Mouse (Mus musculus): ENCODE data around the gene Reep3.

The Reep3 gene

DNA sequence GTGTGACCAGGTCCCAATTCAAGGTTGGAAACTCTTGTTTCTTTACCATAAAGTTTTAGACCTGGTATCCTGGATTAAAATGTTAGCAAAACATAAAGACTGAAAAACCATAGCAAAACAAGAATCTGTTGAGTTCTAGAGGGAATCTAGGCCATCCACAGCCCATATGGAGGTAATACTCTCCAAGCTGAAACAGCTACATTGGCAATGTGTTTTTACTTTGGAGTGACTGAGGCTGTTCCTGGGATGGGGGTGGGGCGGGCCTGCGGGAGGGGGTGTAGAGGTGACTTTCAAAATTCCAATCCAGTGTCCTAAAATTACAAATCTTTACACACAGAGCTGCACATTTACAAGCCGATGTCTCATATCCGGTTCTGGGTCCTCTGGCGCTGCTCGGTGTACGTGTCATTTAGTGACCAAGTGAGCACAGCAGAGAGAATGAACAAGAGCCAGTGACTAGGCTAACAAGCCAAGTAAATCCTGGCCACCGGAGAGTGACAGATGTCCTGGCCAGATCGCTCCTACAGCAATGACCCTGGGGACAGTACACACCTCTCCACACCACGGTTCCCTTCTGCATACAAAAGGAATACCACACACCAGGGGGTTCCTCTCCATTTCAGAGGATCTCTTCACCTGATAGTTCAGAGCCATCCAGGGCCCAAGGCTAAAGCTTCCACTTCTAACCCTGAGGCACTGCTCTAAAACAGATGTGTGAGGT is 13.1 kb downstream of the Reep3 start:
- no peak for DNase-seq (ENCODE audit: low spot score)

DNA sequence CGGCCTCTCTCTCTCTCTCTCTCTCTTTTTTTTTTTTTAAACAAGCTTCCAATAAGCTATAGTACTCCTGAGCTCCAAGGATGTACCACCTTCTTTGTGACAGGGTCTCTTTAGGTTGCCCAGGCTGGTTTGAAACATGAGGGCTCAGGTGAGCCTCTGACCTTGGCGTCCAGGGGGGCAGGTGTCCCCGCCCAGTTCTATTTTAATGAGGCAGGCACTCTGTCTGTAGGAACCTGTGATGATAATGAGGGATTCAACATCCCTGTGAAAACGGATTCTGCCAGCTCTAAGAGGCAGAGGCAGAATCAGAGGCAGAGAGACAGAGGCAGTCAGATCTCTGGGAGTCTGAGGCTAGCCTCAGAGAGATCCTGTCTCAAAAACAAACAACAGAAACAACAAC is 14.2 kb downstream of the Reep3 start:
- DNase-seq (ENCODE audit: low spot score) = no peak

DNA sequence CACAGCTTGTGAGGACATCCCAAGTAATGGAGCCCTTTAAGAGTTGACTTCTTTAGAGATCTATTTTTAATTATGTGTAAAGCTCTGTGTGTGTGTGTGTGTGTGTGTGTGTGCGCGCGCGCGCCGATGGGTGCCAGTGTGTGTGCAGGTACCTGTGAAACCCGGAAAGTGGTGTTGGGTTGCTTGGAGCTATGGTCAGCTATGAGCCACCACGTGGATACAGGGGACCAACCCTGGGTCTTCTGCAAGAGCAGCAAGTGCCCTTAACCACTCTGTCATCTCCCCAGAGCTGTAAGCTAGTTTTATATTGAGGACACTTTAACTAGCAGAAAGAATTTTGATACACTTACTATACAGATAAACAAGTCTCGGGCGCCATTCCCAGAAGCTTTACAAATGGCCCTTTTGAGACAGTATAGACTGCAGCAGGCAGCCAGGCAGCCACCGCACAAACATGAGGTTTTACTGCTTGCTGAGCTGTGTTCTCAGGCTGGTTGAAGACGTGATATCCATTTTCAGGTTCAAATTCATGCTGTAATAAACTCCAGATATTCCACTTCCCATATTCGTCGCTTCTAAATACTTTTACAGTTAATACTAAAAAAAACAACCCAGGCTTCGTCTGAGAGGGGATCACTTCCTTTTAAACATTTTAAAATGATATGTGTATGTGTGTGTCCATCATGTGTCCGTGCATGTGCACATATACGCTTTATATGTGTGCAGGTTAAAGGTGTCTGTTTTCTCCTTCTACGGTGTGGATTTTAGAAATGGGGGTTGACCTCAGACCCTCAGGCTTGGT is 15.3 kb downstream of the Reep3 start:
- no peak for DNase-seq (ENCODE audit: low spot score)

DNA sequence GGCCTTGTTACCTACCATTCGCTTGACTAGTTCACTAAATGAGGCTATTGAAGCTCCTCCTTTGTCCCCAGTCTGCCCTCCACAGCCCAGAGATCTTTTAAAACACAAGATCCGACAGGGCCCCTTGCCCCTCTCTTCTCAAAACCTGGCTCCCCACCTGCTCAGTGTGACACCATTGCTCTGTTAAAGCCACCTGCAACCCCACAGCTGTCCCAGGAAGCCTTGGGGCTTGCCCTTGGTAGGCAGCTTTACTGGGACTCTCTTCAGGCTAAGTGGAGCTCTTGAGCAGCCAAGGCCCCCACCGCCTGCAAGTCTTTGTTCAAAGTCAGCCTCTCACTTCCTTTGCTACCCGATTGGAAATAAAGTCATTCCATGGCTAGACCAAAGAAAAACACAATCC is 17.7 kb downstream of the Reep3 start:
- no peak for DNase-seq (ENCODE audit: low spot score)

DNA sequence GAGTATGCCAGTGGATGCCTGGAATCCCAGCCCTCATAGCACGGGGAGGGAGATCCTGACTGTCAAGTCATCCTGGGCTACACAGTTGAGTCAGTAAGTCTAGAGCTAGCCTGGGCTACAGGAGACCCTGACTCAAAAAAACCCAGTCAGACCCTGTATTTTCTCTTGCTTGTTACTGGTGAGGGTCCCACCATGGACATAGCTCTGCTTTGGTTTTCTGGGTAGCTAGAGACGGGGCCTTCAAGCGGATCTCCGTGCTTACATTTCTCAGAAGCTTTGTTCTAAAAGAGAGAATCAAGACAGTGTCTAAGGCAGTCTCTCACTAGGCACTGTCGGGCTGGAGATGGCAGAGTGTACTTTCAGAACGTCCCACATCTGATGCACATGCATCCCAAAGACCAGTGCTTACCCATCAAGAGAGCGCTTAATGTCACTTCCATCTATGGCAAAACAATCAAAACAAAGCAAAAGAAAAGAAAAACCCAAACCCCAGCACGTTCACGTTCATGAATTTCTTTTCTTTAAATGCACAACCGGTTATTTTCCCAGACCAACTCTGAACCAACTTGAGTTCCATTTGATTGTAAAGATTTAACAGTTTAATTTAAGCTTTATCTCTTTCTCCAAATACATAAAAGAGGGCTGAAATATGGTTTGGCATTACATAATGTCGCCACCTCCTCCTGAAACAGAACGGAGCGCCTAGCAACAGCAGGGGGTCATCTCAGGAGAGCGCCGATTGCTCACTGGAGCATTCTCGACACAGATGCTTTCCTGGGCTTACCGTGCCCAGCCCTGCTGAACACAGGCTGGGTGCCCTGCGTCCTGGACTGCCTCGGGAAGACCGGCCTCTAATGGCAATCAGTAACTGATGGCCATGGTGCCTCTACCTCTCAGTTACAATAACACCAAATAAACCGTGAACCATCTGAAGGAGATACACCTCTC is 20.5 kb downstream of the Reep3 start:
- no peak for DNase-seq (ENCODE audit: low spot score)

DNA sequence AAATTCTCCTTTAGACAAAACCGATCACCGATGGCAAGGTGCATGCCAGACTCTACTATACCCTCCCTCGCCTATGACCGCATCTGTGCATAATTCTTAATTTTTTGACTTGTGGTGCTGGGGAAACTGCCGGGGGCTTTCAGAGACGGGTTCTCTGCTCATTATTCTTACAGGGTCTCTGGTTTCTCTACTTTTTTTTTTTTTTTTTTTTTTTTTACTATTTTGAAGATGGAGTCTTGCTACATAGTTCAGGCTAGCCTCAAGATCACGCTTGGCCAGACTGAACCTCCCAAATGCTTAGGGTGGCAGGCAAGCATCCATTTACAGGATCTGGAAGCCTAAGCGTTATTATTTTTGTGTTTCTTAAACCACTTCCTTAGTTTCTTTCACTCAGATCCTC is 23.2 kb downstream of the Reep3 start:
- no peak for DNase-seq (ENCODE audit: low spot score)

DNA sequence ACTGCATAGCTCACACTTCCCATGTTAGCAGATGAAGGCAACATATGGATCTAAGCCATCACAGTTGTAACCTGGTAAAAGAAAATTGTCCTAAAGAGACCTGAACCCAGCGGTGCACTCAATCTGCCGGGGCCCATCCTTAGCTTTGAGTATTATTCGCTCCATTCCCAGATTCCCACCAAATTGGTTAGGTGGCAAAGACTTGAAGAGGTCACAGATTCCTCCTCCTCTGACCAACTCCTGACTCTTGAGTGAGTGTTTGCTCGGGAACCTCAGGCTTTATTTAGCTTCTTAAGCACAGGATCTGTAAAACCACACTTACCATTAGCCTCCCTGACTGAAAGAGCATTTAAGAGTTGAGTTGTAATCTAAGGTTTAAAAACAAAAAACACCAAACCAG is 24.1 kb downstream of the Reep3 start:
- no peak for DNase-seq (ENCODE audit: low spot score)

DNA sequence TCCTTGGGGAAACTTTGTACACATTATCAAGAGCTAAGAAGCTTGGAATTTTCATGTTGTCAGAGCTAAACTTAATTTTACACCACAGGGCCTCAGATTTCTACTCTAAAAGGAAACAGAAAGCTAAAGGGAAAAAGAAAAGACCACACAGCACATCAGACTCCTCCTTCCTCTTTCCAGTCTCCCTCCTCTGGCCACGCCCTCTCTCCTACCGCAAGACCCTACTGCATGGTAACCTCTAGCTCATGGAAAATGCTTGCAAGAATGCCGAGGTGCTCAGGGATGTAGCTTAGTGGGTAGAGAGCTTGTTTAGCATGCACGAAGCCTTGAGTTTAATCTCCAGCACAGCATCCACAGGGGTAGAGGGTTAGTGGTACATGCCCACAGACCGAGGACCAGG is 24.9 kb downstream of the Reep3 start:
- DNase-seq (ENCODE audit: low spot score) = no peak

DNA sequence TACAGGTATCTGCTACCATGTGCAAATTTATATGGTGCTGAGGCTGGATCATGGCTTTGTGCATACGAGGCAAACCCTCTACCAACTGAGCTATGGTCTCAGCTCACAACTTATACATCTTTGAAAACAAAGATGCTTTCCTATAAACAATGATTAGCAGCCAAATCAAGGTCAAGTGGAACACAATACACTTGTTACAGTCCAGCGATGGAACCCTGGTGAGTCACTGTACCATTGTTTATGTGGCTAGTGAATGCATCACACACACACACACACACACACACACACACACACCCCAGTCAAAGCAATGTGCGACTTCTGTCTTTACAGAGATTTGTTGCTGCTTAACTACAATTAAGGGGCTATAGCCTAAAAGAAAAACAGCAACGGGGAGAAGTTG is 25.4 kb downstream of the Reep3 start:
- no peak for DNase-seq (ENCODE audit: low spot score)

DNA sequence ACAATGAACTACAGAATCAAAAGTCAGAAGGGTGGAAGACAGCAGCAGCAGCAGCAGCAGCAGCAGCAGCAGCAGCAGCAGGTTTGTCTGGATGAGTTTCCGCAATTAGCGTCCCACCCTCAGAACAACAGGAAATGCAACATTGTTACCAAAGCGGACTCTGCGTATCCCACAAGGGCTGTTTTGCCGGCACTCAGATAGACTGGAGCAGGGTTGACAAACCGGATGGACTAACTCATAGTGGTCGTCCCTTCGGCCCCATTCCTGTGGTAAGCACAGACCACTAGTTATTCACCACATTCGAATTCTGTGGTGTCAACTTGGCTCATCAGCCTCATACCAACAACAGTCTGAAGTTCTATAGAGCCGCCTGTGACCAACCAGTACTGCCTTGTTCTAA is 27.7 kb downstream of the Reep3 start:
- no peak for DNase-seq (ENCODE audit: low spot score)

DNA sequence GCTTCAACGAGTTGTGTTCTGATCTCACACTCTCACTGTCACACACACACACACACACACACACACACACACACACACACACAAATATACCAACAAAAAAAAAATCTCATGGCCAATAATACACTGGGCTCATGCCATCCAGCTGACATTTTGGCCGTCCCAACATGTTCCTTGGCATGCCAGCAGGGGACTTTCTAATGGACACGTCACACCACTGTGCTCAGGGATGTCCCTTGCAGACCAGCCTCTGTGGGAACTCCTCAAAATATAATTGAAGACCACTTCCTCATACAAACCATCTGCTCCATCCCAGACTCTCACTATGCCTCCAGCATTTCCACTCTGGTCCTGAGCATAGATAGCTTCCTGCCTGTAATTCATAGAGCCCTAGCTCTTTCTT is 30.3 kb downstream of the Reep3 start:
- no peak for DNase-seq (ENCODE audit: low spot score)

DNA sequence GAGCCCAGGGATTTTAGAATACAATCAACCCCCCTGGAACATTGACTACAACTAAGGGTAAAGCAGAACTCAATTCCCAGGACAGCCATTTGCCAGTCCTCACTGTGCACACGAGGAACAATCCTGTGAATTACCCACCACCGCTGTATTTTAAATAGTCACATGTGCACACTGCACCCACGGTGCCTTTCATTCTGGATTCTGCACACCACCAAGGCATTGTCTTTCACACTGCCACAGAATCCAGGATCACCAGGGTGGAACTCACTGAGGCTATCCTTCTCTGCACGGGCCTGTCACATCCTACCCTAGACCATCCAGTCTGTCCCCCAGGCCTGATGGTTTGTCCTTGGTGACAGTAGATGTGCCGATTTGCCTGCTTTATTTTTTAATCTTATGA is 30.8 kb downstream of the Reep3 start:
- DNase-seq (ENCODE audit: low spot score) = no peak

DNA sequence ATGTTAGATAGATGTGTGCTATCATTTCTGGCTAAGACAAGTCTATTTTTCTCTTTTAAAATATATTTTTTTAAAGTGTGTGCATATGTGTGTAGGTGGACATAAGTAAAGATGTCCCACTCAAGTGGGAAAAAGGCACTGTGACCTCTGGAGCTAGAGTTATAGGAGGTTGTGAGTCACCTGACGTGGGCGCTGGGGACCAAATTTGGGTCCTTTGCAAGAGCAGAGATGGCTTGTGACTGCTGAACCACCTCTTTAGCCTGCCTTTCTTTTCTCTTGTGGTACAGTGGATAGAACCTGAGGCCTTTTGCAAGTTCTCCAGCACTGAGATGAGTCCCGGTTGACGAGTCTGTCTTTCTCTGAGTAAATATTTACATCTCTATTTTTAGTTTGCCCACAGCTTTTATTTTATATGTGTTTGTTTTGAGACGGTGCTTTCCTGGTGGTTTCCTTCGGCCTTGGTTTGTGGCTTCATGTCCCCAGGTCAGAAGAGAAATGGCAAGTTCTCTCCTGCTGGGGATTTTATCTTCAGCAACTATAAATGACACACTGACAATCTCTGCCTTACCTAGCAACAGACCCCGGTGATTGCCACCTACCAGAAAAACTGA is 31.4 kb downstream of the Reep3 start:
- no peak for DNase-seq (ENCODE audit: low spot score)

DNA sequence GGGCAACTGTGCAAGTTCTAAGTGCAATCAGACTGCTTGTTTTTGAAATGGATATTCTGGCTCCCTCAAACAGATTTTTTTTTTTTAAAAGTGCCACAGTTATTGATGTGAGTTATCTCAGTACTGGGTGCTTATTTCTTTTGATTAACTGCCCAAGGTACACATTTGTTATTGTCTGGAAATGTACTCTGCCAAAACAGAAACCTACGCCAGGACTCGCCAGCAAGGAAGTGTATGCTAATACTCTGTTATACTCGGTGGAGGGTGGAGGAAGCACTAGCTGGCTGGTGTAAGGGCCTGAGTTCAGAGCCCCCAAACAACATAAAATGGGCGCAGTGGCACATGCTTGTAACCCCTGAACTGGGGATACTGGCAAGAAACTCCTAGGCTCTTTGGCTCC is 34.9 kb downstream of the Reep3 start:
- DNase-seq (ENCODE audit: low spot score) = no peak

DNA sequence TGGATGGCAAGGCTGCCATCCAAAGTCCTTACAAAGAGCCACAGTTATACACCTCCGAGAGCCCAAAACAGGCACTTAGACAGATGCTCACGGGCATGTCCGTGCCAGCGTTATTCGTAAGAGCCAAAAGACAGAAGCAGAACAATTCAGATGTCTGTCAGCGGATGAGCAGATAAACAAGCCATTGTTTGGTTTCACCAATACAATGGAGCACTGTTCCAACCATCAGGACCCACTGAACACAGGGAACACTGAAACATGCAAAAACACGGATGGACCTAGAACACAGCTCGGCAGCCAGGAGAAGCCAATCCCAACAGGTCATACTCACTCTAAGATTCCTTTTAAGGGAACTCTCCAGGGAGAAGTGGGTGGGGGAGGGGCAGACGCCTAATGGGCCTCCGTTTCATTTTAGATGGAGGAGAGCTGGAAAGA is 35.4 kb downstream of the Reep3 start:
- no peak for DNase-seq (ENCODE audit: low spot score)

DNA sequence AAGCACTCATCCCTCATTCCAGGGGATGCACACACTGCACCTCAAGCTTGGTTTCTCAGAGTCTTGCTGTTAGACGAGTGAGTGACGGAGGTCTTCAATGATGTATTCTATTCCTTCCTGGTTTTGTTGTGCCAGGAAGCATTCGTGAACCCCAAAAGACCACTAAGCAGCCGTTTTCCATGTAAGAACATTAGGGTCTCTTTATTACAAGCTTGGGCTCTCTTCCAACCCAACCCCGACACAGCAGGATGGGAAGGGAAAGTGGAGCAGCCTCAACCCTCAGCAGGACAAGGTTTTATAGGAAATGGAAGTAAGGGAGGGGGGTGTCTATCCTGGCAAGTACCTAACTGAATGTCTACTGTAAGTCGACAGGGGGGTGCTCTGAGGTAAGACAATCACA is 38.0 kb downstream of the Reep3 start:
- DNase-seq (ENCODE audit: low spot score) = no peak

DNA sequence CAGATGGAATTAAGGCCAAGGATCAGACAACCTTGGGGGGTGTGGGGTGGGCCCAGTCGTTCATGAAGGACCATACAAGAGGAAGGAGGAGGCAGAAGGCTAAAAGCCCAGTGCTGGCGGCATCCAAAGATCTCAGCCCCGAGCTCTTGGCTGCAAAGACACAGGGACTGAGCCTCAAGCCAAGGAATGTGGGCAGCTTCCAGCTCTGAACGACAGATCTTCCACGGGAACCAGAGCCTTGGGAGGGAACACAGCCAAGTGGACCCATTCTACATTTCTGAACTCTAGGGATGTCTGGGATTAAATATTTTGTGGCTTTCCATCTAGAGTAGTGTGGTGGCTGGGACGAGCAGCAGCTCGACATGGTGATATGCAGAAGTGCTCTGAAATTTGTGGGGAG is 38.4 kb downstream of the Reep3 start:
- DNase-seq (ENCODE audit: low spot score) = no peak

DNA sequence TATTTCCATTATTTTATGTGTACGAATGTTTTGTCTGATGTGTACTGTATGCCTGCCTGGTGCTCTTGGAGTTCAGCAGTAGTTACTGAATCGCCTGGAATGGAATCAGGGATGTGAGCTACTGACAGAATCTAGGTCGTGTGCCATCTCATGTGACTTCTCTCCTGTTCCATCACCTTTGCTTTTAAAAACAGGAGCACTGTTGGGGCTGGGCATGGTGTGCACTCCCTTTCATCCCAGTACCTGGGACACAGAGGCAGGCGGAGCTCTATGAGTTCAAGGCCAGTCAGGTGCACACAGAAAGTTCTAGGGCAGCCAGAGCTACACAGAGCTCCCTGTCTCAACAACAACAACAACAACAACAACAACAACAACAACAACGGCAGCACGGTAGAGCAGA is 39.0 kb downstream of the Reep3 start:
- DNase-seq (ENCODE audit: low spot score) = no peak

DNA sequence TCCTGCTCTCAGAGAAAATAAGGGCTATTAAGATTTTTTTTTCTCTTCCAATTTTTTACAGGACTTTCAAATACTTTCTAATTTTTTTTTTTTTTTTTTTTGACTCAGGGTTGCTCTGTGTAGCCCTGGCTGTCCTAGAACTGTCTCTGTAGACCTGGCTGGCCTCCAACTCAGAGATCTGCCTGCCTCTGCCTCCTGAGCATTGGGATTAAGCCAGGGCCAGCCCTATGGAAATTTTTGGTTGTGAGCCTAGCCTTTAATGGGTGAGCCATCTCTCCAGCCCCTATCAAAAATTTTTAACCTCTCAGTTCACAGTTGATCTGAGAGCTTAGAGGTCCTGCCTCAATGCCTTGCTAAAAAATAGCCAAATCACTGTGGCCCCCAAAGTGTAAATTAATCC is 39.5 kb downstream of the Reep3 start:
- DNase-seq (ENCODE audit: low spot score) = no peak

DNA sequence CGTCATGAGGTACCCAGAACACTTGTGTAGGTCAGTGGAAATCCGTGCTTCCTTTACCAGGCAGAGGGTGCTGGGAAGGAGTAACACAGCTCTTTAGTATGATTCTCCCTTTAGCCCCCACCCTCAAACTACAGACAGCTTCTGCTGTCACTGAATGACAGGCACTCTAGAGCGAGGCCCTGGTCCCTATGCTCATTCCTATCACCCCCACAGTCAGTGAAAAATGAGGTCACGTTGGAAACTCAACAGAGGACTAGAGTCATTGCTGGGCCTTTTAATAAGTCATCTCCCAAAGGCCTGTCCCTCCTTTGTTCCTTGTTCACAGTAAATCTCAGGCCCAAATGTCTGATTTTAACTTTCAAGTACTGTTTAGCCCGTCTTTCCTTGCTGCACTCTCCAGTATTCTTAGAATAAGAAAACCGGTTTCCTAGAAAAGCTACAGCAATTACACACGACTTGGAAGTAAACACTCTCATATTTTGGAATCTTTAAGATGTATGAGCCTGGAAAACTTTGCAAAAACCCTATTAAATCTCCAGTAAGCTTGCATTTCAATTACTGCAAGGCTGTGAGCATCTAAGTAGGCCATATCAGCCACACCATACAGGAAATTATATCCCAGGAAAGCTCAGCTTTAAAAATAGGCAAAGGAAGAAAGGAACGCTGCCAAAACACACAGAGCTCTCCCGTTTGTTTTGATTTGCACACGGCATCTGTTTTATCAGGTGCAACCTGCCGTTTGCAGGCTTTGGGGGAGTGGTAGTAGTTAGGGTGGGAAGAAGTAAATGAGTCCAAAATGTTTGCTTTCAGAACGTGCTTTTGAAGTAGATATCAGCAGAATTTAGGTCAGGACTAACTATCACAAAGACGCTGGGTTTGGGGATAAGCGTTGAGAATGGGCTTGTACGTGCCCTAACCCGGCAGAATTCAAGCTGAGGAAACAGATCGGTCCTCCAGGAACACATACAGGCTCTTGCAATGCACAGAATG is 40.6 kb downstream of the Reep3 start:
- DNase-seq (ENCODE audit: low spot score) = no peak

DNA sequence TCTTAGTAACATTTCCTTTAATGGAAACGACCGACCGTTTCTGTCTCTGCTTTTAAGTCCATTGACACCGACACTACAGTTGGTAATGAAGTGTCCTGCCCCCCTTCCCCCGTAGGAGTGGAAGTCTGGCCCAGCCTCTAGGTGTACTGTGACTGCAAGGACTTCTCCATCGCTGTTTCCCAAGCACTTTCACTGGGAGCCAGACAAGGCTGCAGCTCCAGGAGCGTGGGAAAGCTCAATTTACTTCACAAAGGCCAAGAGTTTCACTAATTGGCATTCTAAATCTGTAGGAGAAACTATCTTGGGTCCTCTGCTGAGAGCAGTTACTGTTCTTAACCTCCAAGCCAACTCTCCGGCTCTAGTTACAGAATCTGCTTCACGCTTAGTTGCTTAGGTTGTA is 43.3 kb downstream of the Reep3 start:
- DNase-seq (ENCODE audit: low spot score) = no peak

Measured in embryo, embryonic 10 days (tissue).